ENCODE assay signal across 22 mouse cellular contexts in genomic region chr8:61340283-61340984, GRCm38 (mm10).
DNase-seq lines count a peak whose midpoint lies in the region; ATAC-seq and TF ChIP-seq lines count a peak whose summit lies in the region.
"Had no signal": no experiment of that assay in that cellular context is flagged by ENCODE, and none has a peak within 500 bp of the region (broad histone marks: within the 10 kb centered on the region; RNA-seq: fewer than 3 reads in every experiment).

No protein-coding gene starts in this region.

- no peak for TF ChIP-seq CTCF in midbrain, postnatal 0 days (IDR thresholded peaks at IDR 0.05)
- no peak for TF ChIP-seq CTCF in lung, postnatal 0 days (IDR thresholded peaks at IDR 0.05)

- H3K4me1 ChIP-seq in hindbrain, embryonic 13.5 days (replicated peaks) = peaks cover 16% of the 10 kb centered on the region
- H3K4me1 ChIP-seq in hindbrain, embryonic 10.5 days (replicated peaks) = peaks cover 27% of the 10 kb centered on the region
- H3K4me1 ChIP-seq in midbrain, embryonic 10.5 days = peaks cover 30% of the 10 kb centered on the region
- no peaks in the 10 kb centered on the region for H3K4me1 ChIP-seq in midbrain, postnatal 0 days (ENCODE audit: insufficient read depth, low read length)
- H3K4me1 ChIP-seq in hindbrain, embryonic 16.5 days (ENCODE audit: control insufficient read depth, insufficient read depth, low read depth, low read length) = no peaks in the 10 kb centered on the region; the same call in none of the 2 replicates
- H3K4me1 ChIP-seq in neural tube, embryonic 14.5 days (ENCODE audit: control insufficient read depth, insufficient read depth, low read length) = peaks cover 11% of the 10 kb centered on the region
- H3K4me1 ChIP-seq in lung, postnatal 0 days (ENCODE audit: insufficient read depth, low read depth, low read length) = peaks cover 3% of the 10 kb centered on the region; the same call in 1 of the 2 replicates
- H3K4me1 ChIP-seq: embryonic facial prominence, embryonic 15.5 days; forebrain, embryonic 15.5 days; liver, embryonic 12.5 days; megakaryocyte, embryonic 14.5 days had no signal

- H3K36me3 ChIP-seq in hindbrain, embryonic 13.5 days = 0 out of 2 replicates have a peak, but pooled peaks cover 3% of the 10 kb centered on the region
- H3K36me3 ChIP-seq in hindbrain, embryonic 10.5 days = peaks cover 18% of the 10 kb centered on the region
- peaks cover 27% of the 10 kb centered on the region for H3K36me3 ChIP-seq in midbrain, embryonic 10.5 days
- no peaks in the 10 kb centered on the region for H3K36me3 ChIP-seq in midbrain, postnatal 0 days (ENCODE audit: insufficient read depth, low read length)
- H3K36me3 ChIP-seq in hindbrain, embryonic 16.5 days (ENCODE audit: control insufficient read depth, insufficient read depth, low read length) = no peaks in the 10 kb centered on the region
- no peaks in the 10 kb centered on the region for H3K36me3 ChIP-seq in neural tube, embryonic 14.5 days (ENCODE audit: control insufficient read depth, insufficient read depth, low read length)
- H3K36me3 ChIP-seq in lung, postnatal 0 days (ENCODE audit: insufficient read depth, low read length) = no peaks in the 10 kb centered on the region
- H3K36me3 ChIP-seq: forebrain, embryonic 15.5 days had no signal

- WGBS in hindbrain, embryonic 13.5 days = 67% methylated on average over 17 of the region's 17 CpGs
- 93% methylated on average over 17 of the region's 17 CpGs for whole genome bisulfite sequencing in hindbrain, embryonic 10.5 days
- 92% methylated on average over 17 of the region's 17 CpGs for WGBS in midbrain, embryonic 10.5 days
- 87% methylated on average over 17 of the region's 17 CpGs for WGBS in midbrain, postnatal 0 days
- WGBS in hindbrain, embryonic 16.5 days = 65% methylated on average over 17 of the region's 17 CpGs
- 40% methylated on average over 17 of the region's 17 CpGs for WGBS in neural tube, embryonic 14.5 days
- 67% methylated on average over 17 of the region's 17 CpGs for WGBS in lung, postnatal 0 days

- H3K27me3 ChIP-seq in hindbrain, embryonic 13.5 days = no peaks in the 10 kb centered on the region
- no peaks in the 10 kb centered on the region for H3K27me3 ChIP-seq in hindbrain, embryonic 10.5 days (ENCODE audit: insufficient read depth, poor library complexity, severe bottlenecking)
- H3K27me3 ChIP-seq in midbrain, embryonic 10.5 days (ENCODE audit: low read depth, poor library complexity, severe bottlenecking) = no peaks in the 10 kb centered on the region
- no peaks in the 10 kb centered on the region for H3K27me3 ChIP-seq in midbrain, postnatal 0 days (ENCODE audit: insufficient read depth, low read length)
- H3K27me3 ChIP-seq in hindbrain, embryonic 16.5 days (replicated peaks; ENCODE audit: control insufficient read depth, insufficient read depth, low read length) = no peaks in the 10 kb centered on the region
- no peaks in the 10 kb centered on the region for H3K27me3 ChIP-seq in neural tube, embryonic 14.5 days (ENCODE audit: control insufficient read depth, insufficient read depth, low read length)
- H3K27me3 ChIP-seq in lung, postnatal 0 days (replicated peaks; ENCODE audit: insufficient read depth, low read length) = no peaks in the 10 kb centered on the region
- H3K27me3 ChIP-seq: embryonic facial prominence, embryonic 15.5 days; forebrain, embryonic 15.5 days; heart, embryonic 12.5 days; liver, embryonic 12.5 days; megakaryocyte, embryonic 14.5 days had no signal

- peak overlapping the region; percentile 69 for H3K27ac ChIP-seq in hindbrain, embryonic 13.5 days
- H3K27ac ChIP-seq in hindbrain, embryonic 10.5 days = no peak overlapping the region
- H3K27ac ChIP-seq in midbrain, embryonic 10.5 days (replicated peaks) = 0 out of 2 replicates have a peak overlapping the region, but pooled peaks have one; percentile 33
- no peak overlapping the region for H3K27ac ChIP-seq in midbrain, postnatal 0 days (ENCODE audit: low read depth, low read length)
- peak overlapping the region; percentile 34; the same call in 1 of the 2 replicates for H3K27ac ChIP-seq in hindbrain, embryonic 16.5 days (ENCODE audit: low read depth, low read length)
- peak overlapping the region; percentile 55; the same call in 1 of the 2 replicates for H3K27ac ChIP-seq in neural tube, embryonic 14.5 days (ENCODE audit: low read depth, low read length)
- no peak overlapping the region for H3K27ac ChIP-seq in lung, postnatal 0 days (ENCODE audit: low read length)
- H3K27ac ChIP-seq: embryonic facial prominence, embryonic 15.5 days; forebrain, embryonic 15.5 days; liver, embryonic 12.5 days had no signal

- peak; percentile 56 for ATAC-seq in hindbrain, embryonic 13.5 days (ENCODE audit: low FRiP score)
- no peak for ATAC-seq in midbrain, postnatal 0 days (ENCODE audit: low FRiP score)
- ATAC-seq in hindbrain, embryonic 16.5 days = peak; percentile 68
- ATAC-seq in neural tube, embryonic 14.5 days (ENCODE audit: low read depth) = peak; percentile 79
- no peak for ATAC-seq in lung, postnatal 0 days
- ATAC-seq: forebrain, embryonic 15.5 days; intestine, postnatal 0 days; liver, embryonic 12.5 days had no signal

- DNase-seq in hindbrain, embryonic 10.5 days (ENCODE audit: low spot score) = no peak
- DNase-seq in midbrain, embryonic 10.5 days (ENCODE audit: low spot score) = no peak
- no peak for DNase-seq in midbrain, postnatal 0 days (ENCODE audit: low spot score)
- DNase-seq in embryo, embryonic 9.5 days (ENCODE audit: extremely low spot score) = no peak
- DNase-seq in lung, postnatal 0 days (ENCODE audit: low spot score) = no peak
- DNase-seq: adrenal gland, adult 8-10 months; B cell, adult 2 months; cerebellum, adult 18-20 months; gastrocnemius, postnatal 25 days; heart, postnatal 36 days; layer of hippocampus, adult 9-11 months; lung, postnatal 10 days; thymus, adult 2 months had no signal

- no peak for TF ChIP-seq EP300 in lung, postnatal 0 days (IDR thresholded peaks at IDR 0.05)

- H3K4me2 ChIP-seq in hindbrain, embryonic 13.5 days = peak overlapping the region; percentile 25; the same call in 1 of the 2 replicates
- H3K4me2 ChIP-seq in midbrain, postnatal 0 days (ENCODE audit: low read depth, low read length, poor library complexity, severe bottlenecking) = no peak overlapping the region
- H3K4me2 ChIP-seq in hindbrain, embryonic 16.5 days (ENCODE audit: low read length) = peak overlapping the region; percentile 40
- peak overlapping the region; percentile 33; the same call in 1 of the 2 replicates for H3K4me2 ChIP-seq in neural tube, embryonic 14.5 days (ENCODE audit: low read depth, low read length)
- H3K4me2 ChIP-seq in lung, postnatal 0 days (replicated peaks; ENCODE audit: low read depth, low read length) = no peak overlapping the region
- H3K4me2 ChIP-seq: embryonic facial prominence, embryonic 15.5 days; forebrain, embryonic 15.5 days; heart, embryonic 12.5 days; liver, embryonic 12.5 days had no signal

- H3K9ac ChIP-seq in hindbrain, embryonic 13.5 days = peak overlapping the region; percentile 46; the same call in 1 of the 2 replicates
- H3K9ac ChIP-seq in midbrain, postnatal 0 days (replicated peaks; ENCODE audit: low read length, poor library complexity, severe bottlenecking) = no peak overlapping the region
- H3K9ac ChIP-seq in hindbrain, embryonic 16.5 days (ENCODE audit: low read depth, low read length) = no peak overlapping the region
- H3K9ac ChIP-seq in neural tube, embryonic 14.5 days (replicated peaks; ENCODE audit: low read depth, low read length) = 0 out of 2 replicates have a peak overlapping the region, but pooled peaks have one; percentile 7
- H3K9ac ChIP-seq in lung, postnatal 0 days (replicated peaks; ENCODE audit: low read depth) = no peak overlapping the region
- H3K9ac ChIP-seq: embryonic facial prominence, embryonic 15.5 days; forebrain, embryonic 15.5 days; heart, embryonic 12.5 days; liver, embryonic 12.5 days had no signal

- no peaks in the 10 kb centered on the region for H3K9me3 ChIP-seq in hindbrain, embryonic 13.5 days
- no peaks in the 10 kb centered on the region for H3K9me3 ChIP-seq in hindbrain, embryonic 10.5 days
- no peaks in the 10 kb centered on the region for H3K9me3 ChIP-seq in midbrain, embryonic 10.5 days (replicated peaks)
- H3K9me3 ChIP-seq in midbrain, postnatal 0 days (ENCODE audit: low read length) = no peaks in the 10 kb centered on the region
- no peaks in the 10 kb centered on the region for H3K9me3 ChIP-seq in hindbrain, embryonic 16.5 days (ENCODE audit: control insufficient read depth, low read length)
- H3K9me3 ChIP-seq in neural tube, embryonic 14.5 days (ENCODE audit: control insufficient read depth, low read length) = no peaks in the 10 kb centered on the region
- no peaks in the 10 kb centered on the region for H3K9me3 ChIP-seq in lung, postnatal 0 days (ENCODE audit: low read length)
- H3K9me3 ChIP-seq: embryonic facial prominence, embryonic 15.5 days; forebrain, embryonic 15.5 days; liver, embryonic 12.5 days had no signal

- H3K4me3 ChIP-seq in hindbrain, embryonic 13.5 days = no peak overlapping the region
- no peak overlapping the region for H3K4me3 ChIP-seq in hindbrain, embryonic 10.5 days
- H3K4me3 ChIP-seq in midbrain, embryonic 10.5 days = no peak overlapping the region
- H3K4me3 ChIP-seq in midbrain, postnatal 0 days (ENCODE audit: low read depth, low read length) = no peak overlapping the region
- peak overlapping the region; percentile 11; the same call in 1 of the 2 replicates for H3K4me3 ChIP-seq in hindbrain, embryonic 16.5 days (ENCODE audit: low read length)
- no peak overlapping the region for H3K4me3 ChIP-seq in neural tube, embryonic 14.5 days (ENCODE audit: low read depth, low read length)
- H3K4me3 ChIP-seq in lung, postnatal 0 days (ENCODE audit: low read depth, low read length) = no peak overlapping the region
- H3K4me3 ChIP-seq: embryonic facial prominence, embryonic 15.5 days; forebrain, embryonic 15.5 days; heart, embryonic 12.5 days; liver, embryonic 12.5 days; megakaryocyte, embryonic 14.5 days had no signal

Comparison
In these comparisons a context has a peak if more than half of its experiments do, and no peak if none do; other contexts are left out.
1. H3K27ac ChIP-seq: peak in hindbrain, embryonic 13.5 days (single experiment), midbrain, embryonic 10.5 days (single experiment), hindbrain, embryonic 16.5 days (single experiment) and neural tube, embryonic 14.5 days (single experiment); none in hindbrain, embryonic 10.5 days (single experiment), midbrain, postnatal 0 days (single experiment) and lung, postnatal 0 days (single experiment).
2. H3K9ac ChIP-seq: peak in hindbrain, embryonic 13.5 days (single experiment) and neural tube, embryonic 14.5 days (single experiment); none in midbrain, postnatal 0 days (single experiment), hindbrain, embryonic 16.5 days (single experiment) and lung, postnatal 0 days (single experiment).
3. ATAC-seq: peak in hindbrain, embryonic 13.5 days (single experiment), hindbrain, embryonic 16.5 days (single experiment) and neural tube, embryonic 14.5 days (single experiment); none in midbrain, postnatal 0 days (single experiment) and lung, postnatal 0 days (single experiment).
4. H3K4me2 ChIP-seq: peak in hindbrain, embryonic 13.5 days (single experiment), hindbrain, embryonic 16.5 days (single experiment) and neural tube, embryonic 14.5 days (single experiment); none in midbrain, postnatal 0 days (single experiment) and lung, postnatal 0 days (single experiment).